Mouse (Mus musculus) ES-Bruce4 (cell line): ENCODE data around the gene Xaf1.

ENCODE experiments used
- CTCF ChIP-seq: IDR thresholded peaks from one replicate; pipeline ENCODE4 v1.8.1; 2011; ENCODE audit warnings: low read depth, low read length
- EP300 ChIP-seq: IDR thresholded peaks from 2 replicates; pipeline ENCODE4 v1.6.1; 2011; ENCODE audit warnings: low read depth, low read length; ENCODE audit not compliant: insufficient read depth

GRCm38 (mm10) chr11:72318026-72318425, 16.6 kb downstream of the Xaf1 start:
- TF ChIP-seq EP300: no peak
- no peak for TF ChIP-seq CTCF
